Mouse (Mus musculus) heart, adult 2 months (tissue): ENCODE data around the gene Zfp974. TPM values are rescaled to one million over a fixed set of nuclear protein-coding genes. Genes with fewer than 3 reads are reported as not detected.
A peak's percentile ranks its signal among the peaks of the same experiment; 100 is the strongest.
"Not testable (repeated sequence)": the region's sequence is repeated elsewhere in the genome, so short reads cannot be mapped to it uniquely, and the experiment has no call there.

Experiments
- DNase-seq, 2 experiments: peaks; one replicate each; pipeline ENCODE4 v3.0.0; 2021
- H3K27ac ChIP-seq: fragments of 200-600 bp; 2 replicates; pipeline ENCODE4 v1.8.1; 2022
- H3K27me3 ChIP-seq: fragments of 200-500 bp; 2 replicates; pipeline ENCODE4 v1.6.1; 2012; ENCODE audit warnings: mild to moderate bottlenecking, low read length, inconsistent platforms, mixed read lengths; ENCODE audit not compliant: control insufficient read depth, insufficient read depth
- H3K36me3 ChIP-seq: fragments of 200-500 bp; 2 replicates; pipeline ENCODE4 v1.6.1; 2012; ENCODE audit warnings: low read length, inconsistent platforms; ENCODE audit not compliant: control insufficient read depth, insufficient read depth
- H3K4me1 ChIP-seq: fragments of 200-500 bp; 2 replicates; pipeline ENCODE4 v1.6.1; 2011; ENCODE audit warnings: low read length; ENCODE audit not compliant: control insufficient read depth, insufficient read depth
- H3K4me3 ChIP-seq: fragments of 200-600 bp; 2 replicates; pipeline ENCODE4 v1.8.1; 2022
- H3K79me2 ChIP-seq: fragments of 200-500 bp; replicated peaks from 2 replicates; pipeline ENCODE4 v1.6.1; 2012; ENCODE audit warnings: mild to moderate bottlenecking, inconsistent platforms, low read length, moderate library complexity, mixed read lengths; ENCODE audit not compliant: control insufficient read depth, insufficient read depth
- H3K9ac ChIP-seq: fragments of 200-500 bp; 2 replicates; pipeline ENCODE4 v1.6.1; 2012; ENCODE audit warnings: low read depth, mild to moderate bottlenecking, control low read depth, inconsistent platforms, low read length, mixed read lengths
- CTCF ChIP-seq: fragments of 200-600 bp; IDR thresholded peaks from 2 replicates; pipeline ENCODE4 v1.8.1; 2022; ENCODE audit warnings: antibody characterized with exemption, mild to moderate bottlenecking, moderate library complexity
- EP300 ChIP-seq: fragments of 200-500 bp; IDR thresholded peaks from 2 replicates; pipeline ENCODE4 v1.6.1; 2011; ENCODE audit warnings: low read depth, low read length, control low read depth; ENCODE audit not compliant: insufficient read depth
- POLR2A ChIP-seq: fragments of 200-500 bp; IDR thresholded peaks from 2 replicates; pipeline ENCODE4 v1.6.1; 2011; ENCODE audit warnings: mild to moderate bottlenecking, low read depth, low read length, control low read depth; ENCODE audit not compliant: insufficient read depth
- WGBS: fragments of 180-500 bp; shearing (Covaris S2); methylation state at CpG from one replicate; pipeline ENCODE4 v1.1.7; 2018; 5-methylcytosine and 5-hydroxymethylcytosine counted together
- intact Hi-C: fragments of 180-260 bp; cut with DNase I; formaldehyde crosslinking; loops from one replicate; pipeline ENCODE4 v1.15.1; 2025
- polyA plus RNA-seq: library from polyadenylated mRNA; depleted of rRNA; stranded (reverse); fragments of >200 nt; gene quantifications from 2 replicates; pipeline ENCODE4 v1.2.3, GENCODE M21; 2012
- total RNA-seq, 2 experiments: library from RNA; stranded (reverse); gene quantifications; 2 replicates each; pipeline ENCODE4 v1.2.3; 2021

The Zfp974 gene
- total and polyA plus RNA-seq, 3 experiments: 1.8 to 4.4 (median 4.3) TPM

DNA sequence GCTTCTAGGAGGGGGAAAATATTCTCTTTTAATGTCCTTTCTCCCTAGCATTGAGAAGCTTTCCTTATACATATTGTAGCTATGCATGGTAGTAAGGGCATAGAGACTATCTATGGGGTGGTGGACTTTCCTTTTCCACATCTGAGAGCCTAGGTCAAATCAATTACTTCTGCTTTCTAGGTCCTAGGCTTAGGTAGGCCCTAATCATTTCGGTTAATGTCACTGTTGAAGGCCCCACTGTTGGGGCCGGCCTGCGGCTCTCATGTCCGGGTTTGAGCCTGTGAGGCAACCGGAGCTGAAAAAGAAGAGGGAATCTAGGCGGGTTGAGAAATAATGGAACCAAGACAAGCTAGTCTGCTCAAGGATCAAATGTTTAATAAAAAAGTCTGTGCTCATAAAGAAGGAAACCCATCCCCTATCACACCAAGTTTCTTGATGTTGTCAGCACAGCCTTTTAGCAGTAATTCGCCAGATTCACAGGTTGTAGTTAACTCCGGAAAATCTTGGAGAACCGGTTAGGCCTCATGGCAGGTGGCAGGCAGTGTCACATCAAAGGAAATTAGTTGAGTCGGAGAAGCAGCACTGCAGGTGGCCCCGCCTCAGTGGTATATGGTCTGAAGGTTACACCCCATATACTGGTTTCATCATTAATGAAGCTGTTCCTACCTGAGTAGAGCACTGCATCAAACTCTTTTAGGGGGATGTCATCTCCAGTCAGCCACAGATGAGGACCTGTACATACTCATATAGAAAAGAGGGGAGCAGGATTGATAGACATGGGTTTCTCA lies 24.0 kb downstream of the Zfp974 start:
- no peak for DNase-seq
- Histone ChIP-seq H3K79me2 (no peaks in the 10 kb centered on the region), H3K4me3 (no peak overlapping the region), H3K27me3 (no peaks in the 10 kb centered on the region), H3K36me3 (no peaks in the 10 kb centered on the region), H3K4me1 (no peaks in the 10 kb centered on the region), H3K27ac (no peak overlapping the region), H3K9ac (no peak overlapping the region)
- intact Hi-C loops: no loop called here
- no peak for TF ChIP-seq POLR2A
- no peak for TF ChIP-seq EP300
- no peak for TF ChIP-seq CTCF
- WGBS: 77% methylated on average over 11 of the region's 11 CpGs

GRCm38 (mm10) chr7:27900601-27901000 lies 28.7 kb downstream of the Zfp974 start:
- Histone ChIP-seq H3K27ac (no peak overlapping the region), H3K4me3 (no peak overlapping the region), H3K27me3 (no peaks in the 10 kb centered on the region), H3K79me2 (no peaks in the 10 kb centered on the region), H3K36me3 (no peaks in the 10 kb centered on the region), H3K9ac (no peak overlapping the region), H3K4me1 (no peaks in the 10 kb centered on the region)
- intact Hi-C loops: no loop called here
- TF ChIP-seq CTCF: no peak
- no peak for TF ChIP-seq POLR2A
- TF ChIP-seq EP300: no peak
- WGBS: 87% methylated on average over 4 of the region's 4 CpGs
- DNase-seq: no peak

DNA sequence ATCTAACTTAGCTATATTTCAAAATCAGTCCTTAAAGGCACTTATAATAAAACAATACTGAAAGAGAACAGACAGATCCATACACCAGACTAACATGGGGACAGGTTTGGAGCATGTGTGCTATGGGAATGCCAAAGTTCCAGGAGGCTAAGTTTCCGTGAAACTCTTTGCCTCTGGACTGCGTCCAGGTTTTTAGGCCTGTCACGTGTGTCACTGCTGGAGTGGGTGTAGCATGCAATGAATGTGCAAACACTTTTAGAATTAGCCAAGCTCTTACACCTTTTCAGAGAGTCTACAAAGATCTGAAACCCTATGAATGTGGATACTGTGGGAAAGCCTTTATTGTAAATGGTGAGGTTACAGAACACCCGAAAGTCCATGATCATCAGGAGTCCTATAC lies 47.5 kb downstream of the Zfp974 start:
- Histone ChIP-seq H3K36me3 (no peaks in the 10 kb centered on the region; the same call in 1 of the 2 replicates), H3K27ac (no peak overlapping the region), H3K9ac (no peak overlapping the region), H3K4me3 (no peak overlapping the region), H3K4me1 (no peaks in the 10 kb centered on the region), H3K79me2 (no peaks in the 10 kb centered on the region), H3K27me3 (no peaks in the 10 kb centered on the region)
- DNase-seq: no peak
- TF ChIP-seq CTCF (no peak), EP300 (no peak), POLR2A (no peak)
- WGBS: 80% methylated on average over 4 of the region's 4 CpGs
- intact Hi-C loops: no loop called here

GRCm38 (mm10) chr7:27862578-27862977 lies 66.7 kb downstream of the Zfp974 start:
- H3K36me3 ChIP-seq, DNase-seq, H3K4me1 ChIP-seq, H3K27ac ChIP-seq, H3K27me3 ChIP-seq, H3K4me3 ChIP-seq, H3K9ac ChIP-seq, H3K79me2 ChIP-seq: not testable (repeated sequence)
- intact Hi-C loops: loop anchor here (5.0 kb wide), 1 partner anchor 65 kb away; the partner anchor contains the start of gene Zfp974
- 74% methylated on average over 5 of the region's 5 CpGs for WGBS

DNA sequence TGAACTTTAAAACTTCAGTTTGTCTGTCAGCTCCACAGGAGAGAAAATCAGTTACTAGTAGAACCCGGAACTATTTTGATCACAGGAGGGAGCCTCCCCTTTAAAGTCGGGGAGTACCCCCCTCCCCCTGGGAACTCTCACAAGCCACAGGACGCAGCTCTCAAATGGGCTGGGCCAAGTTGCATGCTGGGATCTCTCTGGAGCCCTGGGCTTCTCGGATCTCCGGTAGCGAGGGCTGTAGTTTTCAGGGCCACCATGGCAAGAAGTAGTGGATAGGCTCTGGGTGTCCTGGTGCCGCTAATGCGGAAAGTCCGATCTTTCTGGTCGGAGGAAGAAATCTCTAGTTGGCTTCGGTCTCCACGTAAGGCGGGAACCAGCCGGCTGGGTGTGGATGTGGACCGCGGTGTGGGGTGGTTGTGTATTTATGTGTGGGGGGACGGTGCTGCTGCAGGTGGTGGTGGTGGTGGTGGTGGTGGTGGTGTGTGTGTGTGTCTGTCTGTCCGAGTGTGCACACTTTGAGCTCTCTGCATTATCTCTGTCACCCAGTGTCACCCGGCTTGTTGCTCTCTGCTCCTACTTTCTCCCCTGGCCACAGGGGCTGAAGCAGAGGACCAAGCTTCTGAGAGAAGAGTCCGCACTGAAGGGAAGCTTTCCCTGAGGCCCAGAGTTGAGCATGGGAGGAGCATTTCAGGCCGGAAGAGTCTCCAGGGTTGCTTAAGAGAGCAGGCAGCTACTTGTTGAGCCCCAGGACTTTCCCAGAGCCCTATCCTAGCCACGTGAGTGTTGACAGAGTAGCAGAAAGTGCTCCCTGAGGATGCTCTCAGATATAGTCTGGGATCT lies 68.6 kb downstream of the Zfp974 start:
- H3K79me2 ChIP-seq: no peaks in the 10 kb centered on the region
- intact Hi-C loops: loop anchor here (5.0 kb wide), 1 partner anchor 67 kb away; the partner anchor contains the start of gene Zfp974
- H3K9ac ChIP-seq: peak overlapping the region; percentile 68
- H3K27me3 ChIP-seq: no peaks in the 10 kb centered on the region
- peak overlapping the region; percentile 94 for H3K27ac ChIP-seq
- peak; percentile 79 to 85 for DNase-seq
- under 1% methylated on average over 22 of the region's 22 CpGs for WGBS
- H3K4me1 ChIP-seq: peaks cover 5% of the 10 kb centered on the region; the same call in 1 of the 2 replicates
- H3K4me3 ChIP-seq: peak overlapping the region; percentile 75
- peak; percentile 80 for TF ChIP-seq POLR2A
- TF ChIP-seq CTCF: no peak
- peaks cover 2% of the 10 kb centered on the region for H3K36me3 ChIP-seq
